Mouse (Mus musculus) erythroblast, embryonic 14.5 days (primary cell): ENCODE results near the gene Rabepk.

Experiments used
- GATA1 ChIP-seq: IDR thresholded peaks from 2 replicates; pipeline ENCODE4 v1.6.1; 2012; ENCODE audit warnings: low read length, inconsistent platforms, mixed read lengths
- TAL1 ChIP-seq: IDR thresholded peaks from 3 replicates; pipeline ENCODE4 v1.6.1; 2012; ENCODE audit warnings: low read length, inconsistent platforms, mixed read lengths

- TF ChIP-seq GATA1 (no peak), TAL1 (no peak)
These were observed 45.7 kb downstream of the Rabepk start for GRCm38 (mm10) chr2:34753811-34754550.
